Mouse (Mus musculus): ENCODE data around the gene Gda.

- no peak for TF ChIP-seq E2F4 (IDR thresholded peaks at IDR 0.05; ENCODE audit: insufficient read depth)
- TF ChIP-seq USF1 (IDR thresholded peaks at IDR 0.05; ENCODE audit: low read depth), result no peak
- no peak for TF ChIP-seq MAX (IDR thresholded peaks at IDR 0.05; ENCODE audit: low read depth)
- no peak for TF ChIP-seq TCF3 (IDR thresholded peaks at IDR 0.05; ENCODE audit: insufficient read length, low read depth)
- TF ChIP-seq POLR2AphosphoS2 (IDR thresholded peaks at IDR 0.05; ENCODE audit: insufficient read length, low read depth), result no peak
- no peak for TF ChIP-seq POLR2A (IDR thresholded peaks at IDR 0.05; ENCODE audit: insufficient read length, low read depth)
- TF ChIP-seq TCF12 (IDR thresholded peaks at IDR 0.05; ENCODE audit: insufficient read depth, poor library complexity, severe bottlenecking), result no peak
- no peak for TF ChIP-seq MYOG (IDR thresholded peaks at IDR 0.05; ENCODE audit: control insufficient read depth in 1 of 3, insufficient read depth in 1 of 3, insufficient read length in 2 of 3, low read depth in 2 of 3)
- no peak for TF ChIP-seq MYOD1 (IDR thresholded peaks at IDR 0.05; ENCODE audit: control insufficient read depth in 1 of 3, insufficient read length in 2 of 3, low read depth in 2 of 3)
- TF ChIP-seq CEBPB (IDR thresholded peaks at IDR 0.05; ENCODE audit: insufficient read depth, poor library complexity, severe bottlenecking), result no peak
- no peak for TF ChIP-seq SRF (IDR thresholded peaks at IDR 0.05; ENCODE audit: control insufficient read depth, insufficient read length, low read depth)
- TF ChIP-seq REST (IDR thresholded peaks at IDR 0.05; ENCODE audit: insufficient read depth, insufficient read length), result no peak
Observed at GRCm38 (mm10) chr19:21507561-21508232, 34.5 kb upstream of the Gda start.
